Mouse (Mus musculus) ovary, postnatal 36 days (tissue): ENCODE results near the gene Gm20736.
"Not testable (repeated sequence)": the region's sequence is repeated elsewhere in the genome, so short reads cannot be mapped to it uniquely, and the experiment has no call there.

Source experiments
- DNase-seq: peaks from one replicate; pipeline ENCODE4 v3.0.0; 2022; ENCODE audit warnings: low spot score, mixed read lengths

Gene Gm20736

GRCm38 (mm10) chrY:65377390-65377789, at the start of gene Gm20736:
TSS of gene Gm20736 (plus strand) at chrY:65377690.
- DNase-seq: not testable (repeated sequence)
